Mouse (Mus musculus): ENCODE data around the gene Cfap61. TPM values are rescaled to one million over a fixed set of nuclear protein-coding genes. Genes with fewer than 3 reads are reported as not detected.

Gene Cfap61
- polyA plus RNA-seq, 1 experiment = not detected

DNA sequence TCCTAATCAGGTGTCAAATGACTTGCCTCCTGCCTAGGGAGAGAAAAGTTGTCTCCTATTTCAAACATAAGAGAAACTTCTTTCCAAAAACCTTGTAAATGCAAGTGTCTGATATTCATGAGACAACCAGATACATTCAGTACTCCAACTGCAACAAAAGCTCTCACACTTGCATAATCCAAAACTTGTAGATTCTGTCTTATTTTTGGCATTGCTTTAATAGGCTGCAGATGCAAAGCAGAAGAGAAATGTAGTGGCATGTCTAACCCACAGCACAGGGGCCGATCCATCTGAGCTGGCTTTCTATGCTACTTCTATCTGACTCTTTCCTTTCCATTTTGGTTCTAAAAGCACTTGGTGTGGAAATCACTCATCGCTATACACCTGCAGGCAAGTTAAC is 296.9 kb downstream of the Cfap61 start:
- H3K4me3 ChIP-seq (replicated peaks) = no peak overlapping the region
- TF ChIP-seq GATA1 (IDR thresholded peaks at IDR 0.05; ENCODE audit: borderline replicate concordance, low read length) = no peak
- no peak for TF ChIP-seq FLI1 (IDR thresholded peaks at IDR 0.05; ENCODE audit: low read length)
- no peaks in the 10 kb centered on the region for H3K36me3 ChIP-seq (replicated peaks; ENCODE audit: low read length)
- H3K27me3 ChIP-seq (replicated peaks) = peaks cover 55% of the 10 kb centered on the region
- H3K4me1 ChIP-seq = peaks cover 3% of the 10 kb centered on the region; the same call in 1 of the 2 replicates
- H3K9me3 ChIP-seq = no peaks in the 10 kb centered on the region

GRCm38 (mm10) chr2:146239196-146239747 is 304.7 kb downstream of the Cfap61 start:
- Histone ChIP-seq H3K4me1 (no peaks in the 10 kb centered on the region), H3K4me3 (replicated peaks) (no peak overlapping the region), H3K36me3 (replicated peaks; ENCODE audit: low read length) (peaks cover 36% of the 10 kb centered on the region), H3K27me3 (replicated peaks) (peaks cover 3% of the 10 kb centered on the region), H3K9me3 (no peaks in the 10 kb centered on the region)
- TF ChIP-seq GATA1 (IDR thresholded peaks at IDR 0.05; ENCODE audit: borderline replicate concordance, low read length) (no peak), FLI1 (IDR thresholded peaks at IDR 0.05; ENCODE audit: low read length) (no peak)

GRCm38 (mm10) chr2:146244049-146244448 is 309.5 kb downstream of the Cfap61 start:
- Histone ChIP-seq H3K9me3 (no peaks in the 10 kb centered on the region), H3K27me3 (replicated peaks) (no peaks in the 10 kb centered on the region), H3K4me3 (replicated peaks) (no peak overlapping the region), H3K4me1 (no peaks in the 10 kb centered on the region), H3K36me3 (replicated peaks; ENCODE audit: low read length) (peaks cover 84% of the 10 kb centered on the region)
- TF ChIP-seq GATA1 (IDR thresholded peaks at IDR 0.05; ENCODE audit: borderline replicate concordance, low read length) (no peak), FLI1 (IDR thresholded peaks at IDR 0.05; ENCODE audit: low read length) (no peak)

- H3K36me3 ChIP-seq (replicated peaks; ENCODE audit: low read length) = peaks cover 93% of the 10 kb centered on the region
- TF ChIP-seq FLI1 (IDR thresholded peaks at IDR 0.05; ENCODE audit: low read length) (no peak), GATA1 (IDR thresholded peaks at IDR 0.05; ENCODE audit: borderline replicate concordance, low read length) (no peak)
- H3K4me1 ChIP-seq = no peaks in the 10 kb centered on the region
- H3K4me3 ChIP-seq (replicated peaks) = no peak overlapping the region
- no peaks in the 10 kb centered on the region for H3K9me3 ChIP-seq
- H3K27me3 ChIP-seq (replicated peaks) = no peaks in the 10 kb centered on the region
These were observed 310.8 kb downstream of the Cfap61 start for GRCm38 (mm10) chr2:146245401-146245800.

DNA sequence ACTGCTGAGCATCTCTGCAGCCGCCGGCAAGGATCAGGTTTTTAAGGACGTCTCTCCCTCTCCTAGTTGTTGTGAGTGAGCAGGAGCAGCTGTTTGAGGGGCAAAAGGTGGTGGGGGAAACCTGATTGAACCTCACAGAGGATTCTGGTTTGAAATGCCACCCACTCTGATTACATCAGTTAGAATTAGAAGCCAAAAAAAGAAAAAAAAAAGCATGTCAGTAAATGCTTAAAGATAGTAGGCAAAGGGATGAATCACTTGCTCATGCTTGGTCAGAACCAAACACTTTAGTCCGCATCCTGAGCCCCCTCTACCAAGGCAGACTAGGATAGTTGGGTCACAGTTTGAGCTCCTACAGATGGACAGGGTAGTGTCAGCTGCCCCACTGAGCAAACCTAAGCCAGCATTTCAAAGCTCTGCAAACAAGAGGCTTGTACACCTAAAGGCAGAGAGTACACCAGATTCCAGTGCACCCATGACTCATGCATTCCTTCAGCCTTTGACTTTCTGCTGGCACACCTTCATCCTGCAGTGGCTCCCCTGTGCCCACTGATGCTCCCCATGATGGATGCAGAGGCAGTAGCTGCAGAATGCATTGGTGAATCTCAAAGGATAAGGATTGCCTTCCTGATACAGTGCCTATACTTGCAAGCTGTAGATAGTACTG is 312.0 kb downstream of the Cfap61 start:
- H3K36me3 ChIP-seq (replicated peaks; ENCODE audit: low read length) = peaks cover 91% of the 10 kb centered on the region
- H3K4me3 ChIP-seq (replicated peaks) = no peak overlapping the region
- no peaks in the 10 kb centered on the region for H3K27me3 ChIP-seq (replicated peaks)
- no peaks in the 10 kb centered on the region for H3K4me1 ChIP-seq
- TF ChIP-seq GATA1 (IDR thresholded peaks at IDR 0.05; ENCODE audit: borderline replicate concordance, low read length) (no peak), FLI1 (IDR thresholded peaks at IDR 0.05; ENCODE audit: low read length) (no peak)
- H3K9me3 ChIP-seq = no peaks in the 10 kb centered on the region

DNA sequence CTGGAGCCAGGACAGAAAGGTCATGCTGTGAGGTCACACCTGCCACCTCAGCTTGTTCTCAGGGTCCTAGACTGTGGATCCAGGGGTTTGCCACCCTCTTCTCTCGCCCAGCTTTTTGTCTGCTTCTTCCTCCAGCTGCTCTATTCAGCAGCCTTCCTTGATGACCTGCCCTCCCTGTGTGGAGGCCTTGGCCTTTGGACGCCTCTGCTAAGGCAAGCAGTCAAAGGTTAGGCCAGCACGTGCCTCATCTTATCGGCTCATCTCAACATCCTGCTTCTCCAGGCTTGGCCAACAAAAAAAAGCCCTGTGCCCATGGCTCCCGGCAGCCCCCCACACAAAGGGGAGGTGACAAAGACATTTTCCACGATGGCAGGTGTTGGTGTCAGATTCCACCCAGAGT is 313.0 kb downstream of the Cfap61 start:
- peaks cover 92% of the 10 kb centered on the region for H3K36me3 ChIP-seq (replicated peaks; ENCODE audit: low read length)
- no peak overlapping the region for H3K4me3 ChIP-seq (replicated peaks)
- H3K9me3 ChIP-seq = no peaks in the 10 kb centered on the region
- TF ChIP-seq GATA1 (IDR thresholded peaks at IDR 0.05; ENCODE audit: borderline replicate concordance, low read length) = no peak
- no peak for TF ChIP-seq FLI1 (IDR thresholded peaks at IDR 0.05; ENCODE audit: low read length)
- H3K27me3 ChIP-seq (replicated peaks) = no peaks in the 10 kb centered on the region
- 0 out of 2 replicates have a peak, but pooled peaks cover 1% of the 10 kb centered on the region for H3K4me1 ChIP-seq

DNA sequence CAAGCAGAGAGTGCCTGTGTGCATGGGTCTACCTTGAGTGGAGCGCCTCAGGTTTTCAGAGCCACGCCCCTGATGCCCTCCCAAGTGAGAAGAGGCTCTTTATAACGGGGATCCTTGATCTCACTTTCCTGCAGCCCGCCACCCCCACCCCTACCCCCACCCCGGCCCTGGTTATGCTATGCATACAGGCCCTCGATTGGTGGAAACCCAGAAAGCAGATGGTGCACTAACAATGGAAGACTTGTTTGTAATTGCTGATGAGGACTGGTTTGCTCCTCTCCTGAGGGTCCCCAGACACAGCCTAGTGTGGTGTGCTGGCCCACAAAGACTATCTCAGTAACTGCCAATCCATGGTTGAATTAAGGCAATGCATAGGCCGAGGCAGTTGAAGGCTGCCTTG is 314.4 kb downstream of the Cfap61 start:
- TF ChIP-seq GATA1 (IDR thresholded peaks at IDR 0.05; ENCODE audit: borderline replicate concordance, low read length) = no peak
- no peak for TF ChIP-seq FLI1 (IDR thresholded peaks at IDR 0.05; ENCODE audit: low read length)
- Histone ChIP-seq H3K36me3 (replicated peaks; ENCODE audit: low read length) (peaks cover 94% of the 10 kb centered on the region), H3K9me3 (no peaks in the 10 kb centered on the region), H3K4me1 (peaks cover 11% of the 10 kb centered on the region; the same call in 1 of the 2 replicates), H3K4me3 (replicated peaks) (no peak overlapping the region), H3K27me3 (replicated peaks) (no peaks in the 10 kb centered on the region)

DNA sequence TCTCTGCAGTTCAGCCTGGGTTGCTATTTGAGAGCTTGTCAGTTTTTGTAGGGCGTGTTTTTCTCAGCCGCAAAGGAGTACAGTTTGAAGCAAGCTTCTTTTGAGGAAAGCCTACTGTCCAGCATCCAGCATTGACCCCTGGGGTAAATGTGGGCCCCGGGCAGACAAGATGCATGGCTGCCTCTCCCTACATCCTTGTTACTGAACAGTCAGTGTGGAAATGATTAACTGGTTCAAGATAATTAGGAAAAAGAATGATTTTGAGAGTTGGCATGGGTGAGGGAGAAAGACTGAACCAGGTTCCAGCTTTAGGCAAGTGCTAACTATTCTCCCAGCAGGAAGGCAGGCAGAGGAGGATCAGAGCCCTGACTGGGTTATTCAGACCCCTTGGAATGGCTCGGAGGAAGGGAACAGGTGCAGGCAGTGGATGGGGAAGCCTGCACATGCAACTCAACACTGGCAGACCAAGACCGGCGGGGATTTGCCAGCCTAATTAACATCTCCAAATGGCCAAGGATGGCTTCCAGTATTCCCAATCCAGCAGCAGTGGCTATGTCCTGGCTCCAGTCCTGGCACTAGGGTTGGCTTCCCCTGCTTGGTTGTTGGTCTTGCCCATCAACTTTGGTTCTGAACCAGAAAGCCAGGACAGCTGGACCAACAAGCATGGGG is 315.8 kb downstream of the Cfap61 start:
- no peak for TF ChIP-seq GATA1 (IDR thresholded peaks at IDR 0.05; ENCODE audit: borderline replicate concordance, low read length)
- TF ChIP-seq FLI1 (IDR thresholded peaks at IDR 0.05; ENCODE audit: low read length) = no peak
- peaks cover 11% of the 10 kb centered on the region; the same call in 1 of the 2 replicates for H3K4me1 ChIP-seq

GRCm38 (mm10) chr2:146254387-146254786 is 319.8 kb downstream of the Cfap61 start:
- Histone ChIP-seq H3K4me3 (replicated peaks) (no peak overlapping the region), H3K27me3 (replicated peaks) (no peaks in the 10 kb centered on the region), H3K9me3 (no peaks in the 10 kb centered on the region), H3K4me1 (peaks cover 16% of the 10 kb centered on the region; the same call in 1 of the 2 replicates), H3K36me3 (replicated peaks; ENCODE audit: low read length) (peaks cover 64% of the 10 kb centered on the region)
- TF ChIP-seq FLI1 (IDR thresholded peaks at IDR 0.05; ENCODE audit: low read length) = no peak
- no peak for TF ChIP-seq GATA1 (IDR thresholded peaks at IDR 0.05; ENCODE audit: borderline replicate concordance, low read length)

More for the DNA sequence above, 315.8 kb downstream of the Cfap61 start:
- H3K36me3 ChIP-seq (replicated peaks; ENCODE audit: low read length) = peaks cover 86% of the 10 kb centered on the region
- H3K4me3 ChIP-seq (replicated peaks) = no peak overlapping the region
- H3K27me3 ChIP-seq (replicated peaks) = no peaks in the 10 kb centered on the region
- no peaks in the 10 kb centered on the region for H3K9me3 ChIP-seq

DNA sequence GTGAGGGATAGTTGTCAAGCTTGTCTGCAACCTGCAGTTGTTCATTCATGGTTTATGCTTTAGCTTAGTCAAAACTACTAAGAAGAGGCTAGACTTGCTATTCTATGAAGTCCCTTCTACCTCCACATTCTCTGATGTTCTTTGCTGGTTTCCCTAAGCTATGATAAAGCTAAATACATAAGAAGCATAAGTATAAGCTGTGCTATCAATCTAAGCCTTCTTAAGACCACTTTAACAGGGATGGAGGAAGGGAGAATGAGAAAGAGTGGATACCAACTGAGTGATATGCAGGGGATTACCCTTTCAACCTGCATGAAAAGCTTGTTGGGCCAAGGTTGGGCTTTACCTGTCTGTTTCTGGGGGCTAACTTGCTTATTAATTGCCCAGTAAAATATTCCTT is 321.1 kb downstream of the Cfap61 start:
- TF ChIP-seq FLI1 (IDR thresholded peaks at IDR 0.05; ENCODE audit: low read length) (no peak), GATA1 (IDR thresholded peaks at IDR 0.05; ENCODE audit: borderline replicate concordance, low read length) (no peak)
- peaks cover 59% of the 10 kb centered on the region for H3K36me3 ChIP-seq (replicated peaks; ENCODE audit: low read length)
- no peaks in the 10 kb centered on the region for H3K9me3 ChIP-seq
- peaks cover 20% of the 10 kb centered on the region; the same call in 1 of the 2 replicates for H3K4me1 ChIP-seq
- H3K27me3 ChIP-seq (replicated peaks) = no peaks in the 10 kb centered on the region
- no peak overlapping the region for H3K4me3 ChIP-seq (replicated peaks)
